Mouse (Mus musculus): ENCODE data around the gene Fbxo34.

Fbxo34 gene

GRCm38 (mm10) chr14:47472743-47473546 is 22.7 kb downstream of the Fbxo34 start:
- DNase-seq (ENCODE audit: low spot score in 2 of 2): peak; percentile 43 to 45

- DNase-seq (ENCODE audit: low spot score in 2 of 2): no peak
Measured at GRCm38 (mm10) chr14:47473891-47474290, 23.7 kb downstream of the Fbxo34 start.

- DNase-seq (ENCODE audit: low spot score in 2 of 2): peak; percentile 21 to 27
Measured at GRCm38 (mm10) chr14:47474571-47475254, 24.5 kb downstream of the Fbxo34 start.

GRCm38 (mm10) chr14:47476266-47476665 is 26.0 kb downstream of the Fbxo34 start:
- DNase-seq (ENCODE audit: low spot score in 2 of 2): no peak

GRCm38 (mm10) chr14:47477711-47478110 is 27.5 kb downstream of the Fbxo34 start:
- no peak for DNase-seq (ENCODE audit: low spot score in 2 of 2)

- no peak for DNase-seq (ENCODE audit: low spot score in 2 of 2)
Measured at GRCm38 (mm10) chr14:47482200-47482599, 32.0 kb downstream of the Fbxo34 start.

GRCm38 (mm10) chr14:47483099-47483498 is 32.9 kb downstream of the Fbxo34 start:
- no peak for DNase-seq (ENCODE audit: low spot score in 2 of 2)

- no peak for DNase-seq (ENCODE audit: low spot score in 2 of 2)
Measured at GRCm38 (mm10) chr14:47488732-47489131, 38.5 kb downstream of the Fbxo34 start.

- DNase-seq (ENCODE audit: low spot score in 2 of 2): no peak
Measured at GRCm38 (mm10) chr14:47489310-47490097, 39.3 kb downstream of the Fbxo34 start.

GRCm38 (mm10) chr14:47490732-47491131 is 40.5 kb downstream of the Fbxo34 start:
- DNase-seq (ENCODE audit: low spot score in 2 of 2): no peak

- no peak for DNase-seq (ENCODE audit: low spot score in 2 of 2)
Measured at GRCm38 (mm10) chr14:47493592-47494361, 43.6 kb downstream of the Fbxo34 start.

- DNase-seq (ENCODE audit: low spot score in 2 of 2): no peak
Measured at GRCm38 (mm10) chr14:47495951-47496350, 45.7 kb downstream of the Fbxo34 start.

GRCm38 (mm10) chr14:47497166-47497565 is 46.9 kb downstream of the Fbxo34 start:
- DNase-seq (ENCODE audit: low spot score in 2 of 2): no peak

- no peak for DNase-seq (ENCODE audit: low spot score in 2 of 2)
Measured at GRCm38 (mm10) chr14:47498632-47499031, 48.4 kb downstream of the Fbxo34 start.

- no peak for DNase-seq (ENCODE audit: low spot score in 2 of 2)
Measured at GRCm38 (mm10) chr14:47504036-47504435, 53.8 kb downstream of the Fbxo34 start.

- no peak for DNase-seq (ENCODE audit: low spot score in 2 of 2)
Measured at GRCm38 (mm10) chr14:47506676-47507075, 56.5 kb downstream of the Fbxo34 start.

- no peak for DNase-seq (ENCODE audit: low spot score in 2 of 2)
Measured at GRCm38 (mm10) chr14:47508035-47508434, 57.8 kb downstream of the Fbxo34 start.

- DNase-seq (ENCODE audit: low spot score in 2 of 2): no peak
Measured at GRCm38 (mm10) chr14:47510244-47510643, 60.0 kb downstream of the Fbxo34 start.

- DNase-seq (ENCODE audit: low spot score in 2 of 2): no peak
Measured at GRCm38 (mm10) chr14:47513606-47514005, 63.4 kb downstream of the Fbxo34 start.

GRCm38 (mm10) chr14:47514816-47515453 is 64.7 kb downstream of the Fbxo34 start:
- peak; percentile 48 to 65 for DNase-seq (ENCODE audit: low spot score in 2 of 2)

GRCm38 (mm10) chr14:47515636-47516035 is 65.4 kb downstream of the Fbxo34 start:
- DNase-seq (ENCODE audit: low spot score in 2 of 2): no peak
